Mouse (Mus musculus): Measurements from ENCODE around the gene Myo15b. TPM values are rescaled to one million over a fixed set of nuclear protein-coding genes. Genes with fewer than 3 reads are reported as not detected.
A peak's percentile ranks its signal among the peaks of the same experiment; 100 is the strongest.

Myo15b gene
- total RNA-seq, 1 experiment from 2014 or later = not detected

DNA sequence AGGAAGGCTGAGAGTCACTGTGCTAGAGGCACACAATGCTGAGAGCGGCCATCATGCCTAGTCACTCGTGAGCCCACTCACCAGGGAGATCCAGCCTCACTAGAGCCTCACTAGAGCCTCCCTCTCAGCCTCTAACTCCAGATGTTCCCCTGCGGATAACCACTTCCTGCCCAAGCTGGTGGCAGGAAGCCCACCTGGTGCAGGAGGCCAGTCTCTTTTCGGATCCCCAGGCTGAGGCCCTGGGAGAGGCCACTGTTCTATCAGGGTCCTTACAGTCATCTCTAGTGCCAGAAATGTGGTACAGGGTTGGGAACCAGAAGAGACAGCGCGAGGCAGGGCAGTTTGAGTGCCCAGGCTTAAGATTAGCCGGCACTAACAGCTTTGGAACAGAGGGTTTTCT is 40.2 kb downstream of the Myo15b start:
- ATAC-seq (replicated peaks; ENCODE audit: insufficient number of reproducible peaks, low FRiP score, low TSS enrichment, poor library complexity, severe bottlenecking) = no peak

DNA sequence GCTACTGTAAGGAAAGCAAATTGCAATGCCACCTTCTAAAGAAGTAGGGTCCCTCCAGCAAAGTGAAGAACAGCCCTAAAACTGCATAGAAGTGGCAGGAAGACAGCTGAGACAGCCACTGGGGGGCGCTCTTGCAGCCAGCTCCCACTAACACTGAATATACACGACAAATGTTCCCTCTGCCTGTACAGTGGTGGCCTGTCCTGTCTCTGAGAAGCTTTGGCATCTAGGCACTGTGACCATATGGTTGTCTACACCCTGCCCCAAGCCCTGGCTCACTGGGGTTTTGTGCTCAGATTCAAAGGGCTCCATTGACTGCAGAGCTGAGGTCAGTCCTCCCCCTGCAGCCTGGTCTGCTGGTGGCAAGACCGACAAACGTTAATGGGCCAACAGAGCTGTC is 40.7 kb downstream of the Myo15b start:
- ATAC-seq (replicated peaks; ENCODE audit: insufficient number of reproducible peaks, low FRiP score, low TSS enrichment, poor library complexity, severe bottlenecking) = 0 out of 2 replicates have a peak, but pooled peaks have one; percentile 9

DNA sequence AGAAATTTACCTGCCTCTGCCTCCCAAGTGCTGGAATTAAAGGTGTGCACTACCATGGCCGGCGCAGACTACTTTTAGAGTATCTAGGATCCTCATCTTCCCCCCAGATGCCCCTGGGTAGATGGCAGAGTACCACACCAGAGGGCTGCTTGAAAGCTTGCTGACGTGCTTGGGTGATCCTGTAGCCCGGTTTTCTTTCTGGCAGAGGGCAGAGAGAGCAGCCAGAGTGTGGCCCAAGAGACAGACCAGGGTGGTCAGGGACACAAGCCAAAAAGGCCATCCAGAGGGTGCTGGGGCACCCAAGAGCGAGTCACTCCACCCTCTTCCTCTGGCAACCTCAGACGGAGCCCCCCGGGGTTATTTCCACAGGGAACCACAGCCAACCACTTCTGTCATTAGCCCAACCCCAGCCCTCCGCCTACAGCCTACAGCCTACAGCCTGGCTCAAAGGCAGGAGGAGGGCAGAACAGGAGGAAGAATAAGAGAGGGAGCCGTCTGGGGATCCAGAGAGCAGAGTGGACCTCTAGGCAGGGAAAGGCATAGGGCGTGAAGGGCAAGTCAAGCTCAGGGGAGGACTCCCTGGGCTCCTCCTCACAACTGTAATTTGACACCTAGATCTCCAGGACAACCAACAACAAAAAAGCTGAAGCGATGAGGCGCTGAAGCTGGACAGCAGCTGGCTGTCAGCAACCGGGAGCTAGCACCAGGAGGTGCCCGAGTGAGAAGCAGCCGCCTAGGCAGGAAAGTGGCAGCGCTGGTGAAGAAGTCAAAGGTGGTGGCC is 41.5 kb downstream of the Myo15b start, which contains the start of gene Smim5:
TSS of gene Smim5 (plus strand) at position 481 of the 781 bp plus-strand sequence.
- ATAC-seq (replicated peaks; ENCODE audit: insufficient number of reproducible peaks, low FRiP score, low TSS enrichment, poor library complexity, severe bottlenecking) = no peak

DNA sequence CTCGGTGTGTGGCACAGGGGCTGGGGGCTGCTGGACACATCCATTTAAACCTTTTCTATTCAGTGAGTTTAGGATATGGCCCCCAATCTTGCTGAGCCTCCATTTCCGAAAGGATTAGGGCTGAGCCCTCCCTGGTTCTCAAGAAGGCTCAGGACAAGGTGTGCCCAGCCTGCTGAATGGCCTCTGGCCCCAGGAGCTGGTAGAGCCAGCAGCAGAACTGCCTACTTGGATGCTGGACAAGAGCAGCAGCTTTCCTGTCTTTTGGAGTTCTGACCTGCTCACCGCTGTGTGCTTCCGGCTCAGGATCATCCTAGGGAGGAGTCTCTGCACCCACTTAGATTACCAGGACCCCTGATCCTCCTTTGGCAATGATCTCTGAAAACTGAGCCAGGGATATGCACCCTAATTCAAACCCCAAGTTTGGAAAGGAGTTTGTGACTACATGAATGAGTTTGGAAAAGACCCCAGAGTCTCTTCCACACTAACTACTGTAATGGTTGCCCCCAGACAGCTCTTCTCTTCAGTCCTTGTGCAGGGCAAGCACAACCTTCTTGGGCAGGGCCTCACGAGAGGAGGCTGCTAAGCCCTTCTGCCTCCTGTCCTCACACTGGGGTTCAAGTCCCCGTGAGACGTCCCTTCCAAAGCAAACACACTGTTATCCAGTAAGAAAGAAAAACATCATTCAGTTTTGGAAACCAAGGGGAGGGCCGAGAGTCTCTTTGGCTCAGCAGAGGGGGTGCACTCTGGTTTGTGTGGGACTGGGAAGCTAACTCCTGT is 42.5 kb downstream of the Myo15b start:
- ATAC-seq (replicated peaks; ENCODE audit: insufficient number of reproducible peaks, low FRiP score, low TSS enrichment, poor library complexity, severe bottlenecking) = no peak

DNA sequence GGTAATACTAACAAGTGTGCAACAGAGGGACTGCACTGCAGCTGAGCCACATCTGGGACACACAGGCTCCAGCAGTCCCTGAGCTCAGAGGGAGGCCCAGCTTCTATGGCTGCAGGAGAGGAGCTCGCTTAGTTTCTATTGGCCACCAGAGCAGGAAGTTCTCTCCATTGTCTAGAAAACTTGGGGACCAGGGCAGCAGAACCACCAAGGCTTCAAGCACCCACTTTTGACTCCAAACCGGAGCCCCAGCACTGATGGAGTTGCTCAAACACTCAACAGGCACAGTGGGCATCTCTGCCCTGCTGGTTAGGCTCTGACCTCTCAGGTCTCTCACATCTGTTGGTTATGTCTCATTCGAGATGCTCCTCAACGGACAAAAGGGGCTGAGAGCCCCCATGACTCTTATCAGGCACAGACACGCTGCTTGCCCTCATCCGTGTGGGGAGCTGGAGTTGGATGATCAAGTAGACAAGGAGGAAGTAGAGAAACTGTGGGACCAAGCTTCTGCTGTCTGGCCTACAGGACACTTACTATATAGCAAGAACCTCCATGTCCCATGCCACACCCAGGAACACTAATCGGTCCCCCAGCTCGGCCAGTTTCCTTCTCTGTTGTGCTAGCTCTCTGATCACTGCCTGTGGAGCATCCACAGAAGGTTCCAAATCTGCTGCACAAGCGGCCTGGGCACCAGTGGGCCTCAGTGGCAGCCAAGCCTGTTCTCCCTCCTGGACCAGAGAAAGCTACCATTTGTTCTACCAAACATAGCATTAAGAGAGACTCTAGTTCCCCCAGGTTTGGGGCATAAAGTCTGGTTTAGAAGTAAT is 43.3 kb downstream of the Myo15b start:
- no peak for ATAC-seq (replicated peaks; ENCODE audit: insufficient number of reproducible peaks, low FRiP score, low TSS enrichment, poor library complexity, severe bottlenecking)

DNA sequence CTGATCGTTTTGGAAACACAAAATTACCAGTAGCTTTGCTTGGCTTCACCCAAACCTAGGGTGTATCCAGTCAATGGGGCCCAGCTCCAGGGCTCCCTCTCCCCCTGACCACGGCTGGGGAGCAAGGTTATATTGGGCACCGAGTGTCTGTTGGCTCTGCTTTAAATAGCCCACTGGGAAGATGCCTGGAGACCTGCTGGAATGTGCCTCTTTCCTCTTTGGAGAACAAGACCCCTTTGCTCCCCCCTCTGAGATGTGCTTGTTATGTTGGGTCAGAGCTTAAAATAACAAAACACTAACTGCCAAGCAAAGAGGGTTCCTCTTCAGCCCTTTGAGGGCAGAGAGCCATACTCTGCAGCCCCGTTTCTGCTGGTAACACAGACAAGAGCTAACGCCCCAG is 44.0 kb downstream of the Myo15b start:
- no peak for ATAC-seq (replicated peaks; ENCODE audit: insufficient number of reproducible peaks, low FRiP score, low TSS enrichment, poor library complexity, severe bottlenecking)

DNA sequence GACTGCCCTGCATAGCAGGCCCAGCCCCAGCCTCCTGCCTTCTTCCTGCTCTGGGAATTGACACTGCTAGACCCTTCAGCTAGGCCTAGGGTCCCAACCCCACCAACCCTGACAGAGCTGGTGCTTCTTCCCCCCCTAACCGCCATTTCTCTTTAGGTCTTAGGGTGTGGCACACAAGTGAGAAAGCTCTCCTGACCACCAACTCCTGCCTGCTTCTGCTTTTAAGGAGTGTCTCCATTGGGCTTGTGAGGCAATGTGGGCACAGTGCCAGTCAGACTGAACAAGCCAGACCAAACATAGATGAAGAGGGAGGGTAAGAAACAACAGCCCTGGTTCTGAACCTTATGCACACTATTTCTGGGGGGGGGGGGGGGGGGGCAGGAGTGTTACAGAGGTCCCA is 44.6 kb downstream of the Myo15b start:
- peak; percentile 82 for ATAC-seq (replicated peaks; ENCODE audit: insufficient number of reproducible peaks, low FRiP score, low TSS enrichment, poor library complexity, severe bottlenecking)

DNA sequence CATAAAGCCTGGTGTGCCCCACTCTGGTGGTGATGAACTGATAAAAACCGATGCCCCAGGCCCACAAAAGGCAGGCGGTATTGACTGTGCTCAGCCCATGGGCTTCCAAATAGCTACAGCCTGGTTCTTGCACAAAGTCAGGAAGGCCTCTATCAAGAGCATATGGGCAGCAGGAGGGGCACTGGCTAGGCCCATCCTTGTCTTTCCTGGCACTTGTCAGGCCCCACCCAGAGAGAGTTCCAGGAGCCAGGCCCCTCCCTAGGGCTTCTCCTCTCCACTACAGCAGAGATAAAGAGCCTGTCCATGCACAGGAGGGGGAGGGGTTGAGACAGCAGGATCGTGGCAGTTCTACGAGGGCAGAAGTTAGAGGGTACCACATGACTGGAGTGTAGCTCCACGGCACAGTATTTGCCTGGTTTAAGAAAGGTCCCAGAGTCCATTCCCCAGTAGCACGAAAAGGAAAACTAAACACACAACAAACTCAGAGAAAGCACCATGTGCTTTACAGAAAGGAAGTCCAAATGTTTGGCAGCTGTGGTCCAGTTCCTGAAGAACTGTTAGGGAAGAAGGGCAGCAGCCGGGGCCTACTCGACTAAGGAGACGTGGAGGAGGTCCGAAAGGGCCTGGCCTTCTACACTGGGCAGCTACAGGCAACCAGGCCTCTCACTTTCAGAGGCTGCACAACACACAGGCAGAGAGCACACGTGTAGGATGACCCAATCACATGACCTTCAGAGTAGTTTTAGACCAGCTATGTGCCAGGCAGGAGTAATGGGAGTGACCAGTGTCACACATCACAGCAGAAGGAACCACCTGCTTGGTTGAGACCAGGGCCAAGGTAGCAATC is 45.4 kb downstream of the Myo15b start:
- ATAC-seq (replicated peaks; ENCODE audit: insufficient number of reproducible peaks, low FRiP score, low TSS enrichment, poor library complexity, severe bottlenecking) = no peak

DNA sequence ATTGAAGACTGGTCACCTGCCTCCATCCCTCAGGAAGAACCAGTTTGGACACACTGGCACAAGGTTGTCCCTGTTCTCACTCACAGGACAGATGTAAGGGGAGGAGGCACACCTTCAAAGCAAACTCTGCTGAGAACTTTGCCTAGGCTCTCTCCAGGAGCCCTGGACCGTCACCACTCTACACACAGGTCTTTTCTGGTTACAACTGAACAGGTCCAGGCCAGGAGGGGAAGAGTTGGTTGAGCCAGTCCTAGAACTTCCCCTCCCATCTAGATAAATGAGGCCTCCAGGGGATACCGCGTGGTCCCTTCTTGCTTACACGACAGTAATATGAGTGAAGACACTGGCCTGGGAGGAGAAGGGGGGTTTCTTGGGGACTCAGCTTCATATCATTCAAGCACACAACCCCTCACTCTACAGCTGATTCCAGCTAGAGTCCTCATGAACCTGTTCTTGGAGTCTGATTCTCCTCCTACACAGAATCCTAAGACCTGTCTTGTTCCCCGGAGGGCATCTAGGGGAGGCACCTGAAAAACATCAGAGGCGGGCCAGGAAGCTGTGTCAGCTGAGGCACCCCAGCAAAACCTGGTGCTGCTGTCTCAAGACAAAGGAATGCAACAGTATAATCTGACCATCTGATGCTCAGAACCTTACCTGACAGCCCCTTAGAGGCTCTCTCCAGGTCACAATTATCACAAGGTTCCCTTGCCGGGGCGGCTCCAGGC is 46.2 kb downstream of the Myo15b start:
- no peak for ATAC-seq (replicated peaks; ENCODE audit: insufficient number of reproducible peaks, low FRiP score, low TSS enrichment, poor library complexity, severe bottlenecking)

DNA sequence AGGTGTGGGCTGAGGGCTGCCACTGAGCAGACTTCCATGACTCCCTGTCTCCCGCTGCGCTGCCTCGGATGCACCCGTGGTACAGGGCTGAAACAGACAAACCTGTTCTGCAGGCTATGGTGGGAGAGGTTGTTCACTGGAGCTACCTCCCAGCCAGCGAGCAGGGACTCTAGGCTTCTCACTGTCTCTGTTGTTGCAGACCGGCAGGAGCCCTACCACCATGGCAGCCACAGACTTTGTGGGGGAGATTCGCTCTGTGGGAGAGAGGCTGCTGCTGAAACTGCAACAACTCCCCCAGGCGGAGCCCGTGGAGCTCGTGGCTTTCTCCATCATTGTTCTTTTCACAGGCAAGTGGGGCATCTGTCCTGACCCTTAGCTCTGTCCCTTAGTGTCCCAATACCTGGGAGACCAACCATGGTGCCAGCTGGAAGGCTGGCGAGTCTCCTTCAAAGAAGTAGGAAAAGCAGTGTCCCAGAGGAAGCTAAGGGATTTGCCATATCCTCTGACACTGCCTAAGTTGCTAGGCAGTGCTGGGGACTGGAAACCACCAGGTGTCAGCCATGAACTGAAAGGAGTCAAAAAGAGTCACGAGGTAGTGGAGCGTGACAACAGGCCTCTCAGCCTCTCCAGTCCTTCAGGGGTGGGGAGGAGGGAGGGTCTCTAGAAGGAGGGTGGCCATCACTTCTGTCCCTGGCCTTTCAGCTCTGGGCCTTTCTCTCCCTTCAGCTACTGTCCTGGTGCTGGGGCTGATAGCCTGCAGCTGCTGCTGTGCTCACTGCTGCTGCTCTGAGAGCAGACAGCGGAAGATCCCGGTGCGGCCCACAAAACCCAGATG is 47.0 kb downstream of the Myo15b start:
- no peak for ATAC-seq (replicated peaks; ENCODE audit: insufficient number of reproducible peaks, low FRiP score, low TSS enrichment, poor library complexity, severe bottlenecking)

DNA sequence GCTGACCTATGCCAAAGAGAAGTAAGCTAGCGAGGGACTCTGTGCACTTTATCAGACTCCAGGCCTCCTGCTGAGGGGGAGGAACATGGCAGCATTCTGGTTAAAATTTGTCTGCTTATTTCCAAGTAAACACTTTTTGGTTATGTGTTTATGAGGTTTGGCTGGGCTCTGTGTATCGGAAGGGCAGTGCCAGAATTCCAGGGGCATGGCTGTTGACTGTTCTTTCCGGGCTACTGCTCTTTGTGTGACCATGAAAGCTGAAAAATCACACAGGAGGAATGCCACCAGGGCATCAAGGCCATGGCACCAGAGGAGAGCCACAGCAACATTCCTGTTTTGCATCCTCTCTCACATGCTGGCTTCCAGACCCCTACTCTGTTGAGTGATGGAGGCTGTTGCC is 47.9 kb downstream of the Myo15b start:
- no peak for ATAC-seq (replicated peaks; ENCODE audit: insufficient number of reproducible peaks, low FRiP score, low TSS enrichment, poor library complexity, severe bottlenecking)

DNA sequence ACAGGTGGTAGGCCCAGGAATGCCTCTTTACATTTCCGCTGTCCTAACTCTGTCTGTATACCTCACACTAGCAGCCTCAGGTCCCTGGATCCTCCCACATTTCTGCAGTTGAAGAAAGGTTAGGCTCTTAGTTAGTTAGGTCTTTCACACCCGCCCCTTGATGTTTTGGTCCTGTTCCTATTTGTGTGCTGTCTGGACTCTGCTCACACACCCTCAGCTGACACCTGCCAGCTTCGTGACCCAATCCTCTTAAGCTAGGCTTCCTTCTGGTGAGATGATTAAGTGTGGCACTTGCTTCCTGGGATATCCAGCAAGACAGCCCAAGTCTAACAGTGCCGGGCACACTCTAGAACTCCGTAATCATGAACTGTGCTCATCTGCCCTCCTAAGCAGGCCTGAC is 48.3 kb downstream of the Myo15b start:
- ATAC-seq (replicated peaks; ENCODE audit: insufficient number of reproducible peaks, low FRiP score, low TSS enrichment, poor library complexity, severe bottlenecking) = no peak

DNA sequence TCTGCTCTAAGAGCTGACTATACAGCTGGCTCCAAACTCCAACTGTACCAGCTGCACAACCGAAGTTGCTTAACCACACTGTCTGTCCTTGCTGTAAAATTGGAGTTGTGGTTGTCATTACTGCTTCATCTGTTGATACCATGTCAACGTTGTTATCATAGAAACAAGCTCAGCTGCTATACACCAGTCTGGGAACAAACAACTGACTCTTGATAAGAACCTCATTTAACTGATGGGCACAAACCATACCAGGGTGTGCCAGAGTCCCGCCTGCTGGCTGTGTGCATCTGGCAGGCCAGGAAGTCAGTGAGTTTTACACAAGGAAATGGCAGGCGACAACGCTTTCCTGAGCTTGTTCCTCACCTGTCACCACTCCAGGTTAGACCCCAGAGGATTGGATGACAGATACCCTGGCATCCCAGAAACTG is 52.9 kb downstream of the Myo15b start:
- no peak for ATAC-seq (replicated peaks; ENCODE audit: insufficient number of reproducible peaks, low FRiP score, low TSS enrichment, poor library complexity, severe bottlenecking)

DNA sequence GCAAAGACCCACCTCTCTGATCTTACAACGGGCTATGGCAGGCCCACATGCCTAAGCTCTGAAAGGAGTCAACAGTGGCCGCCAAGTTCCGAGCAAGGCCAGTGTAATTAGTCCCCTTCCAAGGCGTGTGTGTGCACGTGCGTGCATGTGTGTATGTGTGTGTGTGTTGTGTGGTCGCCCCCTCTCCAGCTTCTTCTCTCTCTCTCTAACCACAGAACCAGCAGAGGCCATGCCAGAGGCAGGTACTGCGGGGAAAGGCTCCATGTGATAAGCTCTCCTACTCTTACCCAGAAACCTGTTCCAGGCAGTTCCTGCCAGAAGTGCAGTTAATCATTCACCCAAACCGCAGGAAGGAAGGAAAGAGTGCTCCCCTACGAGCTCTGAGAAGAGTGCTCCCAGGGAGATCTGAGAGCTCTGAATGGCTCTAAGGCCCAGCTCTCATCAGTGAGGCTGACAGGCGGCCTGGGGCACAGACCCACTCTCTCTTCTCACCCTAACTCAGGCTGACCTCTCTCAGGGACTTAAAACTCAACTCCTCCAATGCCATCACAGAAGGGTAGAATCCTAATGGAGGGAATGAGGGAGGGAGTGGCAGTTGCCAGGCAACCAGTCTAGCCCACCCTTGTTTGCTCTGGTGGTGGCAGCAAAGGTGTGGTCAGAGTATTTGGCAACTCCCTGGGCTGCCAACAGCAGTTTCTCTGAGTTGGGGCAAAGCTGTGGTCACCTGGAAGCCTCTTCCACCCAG is 53.6 kb downstream of the Myo15b start, which contains the start of gene Smim6:
TSS of gene Smim6 (plus strand) at position 386 of the 745 bp plus-strand sequence.
- no peak for ATAC-seq (replicated peaks; ENCODE audit: insufficient number of reproducible peaks, low FRiP score, low TSS enrichment, poor library complexity, severe bottlenecking)

DNA sequence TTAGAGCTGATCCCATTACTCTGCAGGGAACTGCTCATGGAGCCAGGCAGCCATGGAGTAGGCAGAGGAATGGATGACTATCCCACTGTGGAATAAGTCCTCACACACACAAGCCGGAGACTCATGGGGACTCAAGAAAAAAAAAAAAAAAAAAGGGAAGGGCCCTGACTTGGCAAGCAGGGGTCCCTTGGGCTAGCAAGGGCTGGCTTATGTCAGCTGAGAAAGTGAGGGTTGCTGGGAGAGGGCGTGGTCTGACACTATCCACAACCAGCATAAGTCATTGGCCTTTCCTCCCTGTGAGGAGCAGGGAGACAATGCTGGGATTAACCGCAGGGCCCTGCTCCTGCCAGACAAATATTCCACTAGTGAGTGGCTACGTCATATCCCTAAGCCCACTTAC is 58.4 kb downstream of the Myo15b start:
- ATAC-seq (replicated peaks; ENCODE audit: insufficient number of reproducible peaks, low FRiP score, low TSS enrichment, poor library complexity, severe bottlenecking) = no peak

DNA sequence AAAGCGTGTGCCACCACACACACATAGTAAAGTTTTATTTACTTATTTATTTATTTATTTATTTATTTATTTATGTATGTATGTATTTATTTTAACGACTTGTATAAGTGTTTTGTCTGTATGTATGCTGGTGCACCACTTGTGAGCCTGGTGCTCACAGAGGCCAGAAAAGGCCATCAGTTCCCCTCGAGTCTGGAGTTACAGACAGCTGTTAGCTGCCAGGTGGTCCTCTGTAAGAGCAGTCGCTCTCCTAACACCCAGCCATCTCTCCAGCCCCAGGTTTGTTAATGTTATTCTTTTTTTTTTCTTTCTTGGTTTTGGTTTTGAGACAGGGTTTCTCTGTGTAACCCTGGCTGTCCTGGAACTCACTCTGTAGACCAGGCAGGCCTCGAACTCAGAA is 60.4 kb downstream of the Myo15b start:
- ATAC-seq (replicated peaks; ENCODE audit: insufficient number of reproducible peaks, low FRiP score, low TSS enrichment, poor library complexity, severe bottlenecking) = no peak

All from monocyte, adult 5-6 weeks (primary cell).